Mouse (Mus musculus): Measurements from ENCODE around the gene Rps21.
A peak's percentile ranks its signal among the peaks of the same experiment; 100 is the strongest.

Gene Rps21

GRCm38 (mm10) chr2:180257001-180257521 is at the start of gene Rps21:
Gene Rps21, plus strand, starts transcription at chr2:180257377.
- peak; percentile 99 for DNase-seq (ENCODE audit: inconsistent age in 2 of 2, low spot score in 1 of 2)

- DNase-seq (ENCODE audit: inconsistent age in 2 of 2, low spot score in 1 of 2) = peak; percentile 71 to 88
Observed at GRCm38 (mm10) chr2:180207840-180208239, 49.3 kb upstream of the Rps21 start.

DNA sequence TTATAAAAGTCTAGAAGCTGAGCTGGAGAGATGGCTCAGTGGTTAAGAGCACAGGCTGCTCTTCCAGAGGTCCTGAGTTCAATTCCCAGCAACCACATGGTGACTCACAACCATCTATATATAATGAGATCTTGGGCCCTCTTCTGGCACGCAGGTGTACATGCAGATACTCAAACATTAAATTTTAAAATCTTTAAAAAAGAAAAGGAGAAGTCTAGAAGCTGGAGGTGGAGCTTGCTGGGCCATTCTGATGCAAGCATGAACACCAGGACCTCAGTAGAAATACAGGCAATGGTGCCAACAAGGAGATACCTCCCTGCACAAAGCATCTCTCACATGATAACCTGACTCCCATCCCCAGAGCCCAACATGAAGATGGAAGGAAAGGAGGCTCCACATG is 48.2 kb upstream of the Rps21 start:
- DNase-seq (ENCODE audit: inconsistent age in 2 of 2, low spot score in 1 of 2) = no peak

DNA sequence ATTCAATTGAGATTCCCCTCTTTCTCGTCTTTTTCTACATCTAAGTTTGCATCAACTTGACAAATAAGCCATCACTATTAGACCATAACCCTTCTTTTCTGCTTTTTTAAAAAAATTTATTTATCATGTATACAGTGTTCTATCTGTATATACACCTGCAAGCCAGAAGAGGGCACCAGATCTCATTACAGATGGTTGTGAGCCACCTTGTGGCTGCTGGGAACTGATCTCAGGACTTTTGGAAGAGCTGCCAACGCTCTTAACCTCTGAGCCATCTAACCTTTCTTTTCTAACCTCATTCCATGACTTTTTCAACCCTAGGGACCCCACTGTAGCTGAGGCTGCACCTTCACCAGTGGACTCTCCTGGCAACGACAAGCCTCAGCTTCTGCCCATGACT is 44.9 kb upstream of the Rps21 start:
- DNase-seq (ENCODE audit: inconsistent age in 2 of 2, low spot score in 1 of 2) = no peak

DNA sequence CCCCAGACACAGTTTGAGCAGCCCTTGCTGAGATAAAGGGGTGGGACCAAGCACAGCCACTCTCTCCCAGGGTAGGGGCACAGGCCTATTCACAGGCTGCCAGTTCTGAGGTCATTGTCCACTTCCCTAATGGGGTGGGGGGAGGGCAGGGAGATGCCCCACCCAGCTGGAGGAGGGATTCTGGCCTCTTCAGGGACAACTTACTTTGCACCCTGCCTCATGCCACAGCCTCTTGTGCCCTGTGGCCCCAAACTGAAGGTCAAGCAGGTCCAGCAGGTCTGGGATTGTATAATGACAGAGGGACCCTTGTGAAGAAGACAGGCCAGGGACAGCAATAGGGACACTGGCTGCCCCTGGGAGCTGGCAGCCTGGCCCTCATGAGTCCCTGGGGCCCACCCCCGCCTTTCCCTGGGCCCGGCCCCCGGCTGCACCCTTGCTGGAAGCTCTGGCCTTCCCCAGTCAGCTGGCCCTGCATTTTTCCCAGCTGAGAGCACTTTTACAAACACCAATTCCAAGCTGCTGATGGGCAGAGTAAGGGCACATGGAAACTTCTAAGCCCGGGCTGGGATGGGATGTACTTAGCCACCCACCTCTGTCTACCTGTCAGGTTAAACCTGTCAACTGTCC is 42.7 kb upstream of the Rps21 start:
- peak in 1 of 2 experiments; percentile 76 for DNase-seq (ENCODE audit: inconsistent age in 2 of 2, low spot score in 1 of 2)

GRCm38 (mm10) chr2:180215011-180215461 is 42.1 kb upstream of the Rps21 start:
- peak; percentile 74 to 85 for DNase-seq (ENCODE audit: inconsistent age in 2 of 2, low spot score in 1 of 2)

DNA sequence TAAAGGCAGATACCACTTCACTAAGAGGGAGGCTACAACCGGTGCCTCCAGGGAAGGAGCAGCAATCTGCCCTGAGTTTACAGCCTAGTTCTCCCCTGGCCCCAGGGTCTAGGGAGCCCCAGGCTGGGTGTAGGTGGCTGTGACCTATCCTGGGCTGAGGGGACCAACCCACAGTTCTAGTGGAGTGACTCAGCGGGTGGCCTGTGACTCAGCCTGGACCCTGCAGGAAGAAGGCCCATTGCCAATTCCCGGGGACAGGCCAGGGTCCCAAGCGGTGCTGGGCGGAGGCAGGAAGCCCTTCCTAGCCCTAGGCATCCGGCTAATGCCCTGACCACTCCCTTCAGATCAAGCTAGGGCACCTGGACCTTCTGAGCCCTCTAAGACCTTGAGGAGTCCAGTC is 41.2 kb upstream of the Rps21 start:
- peak; percentile 91 to 93 for DNase-seq (ENCODE audit: inconsistent age in 2 of 2, low spot score in 1 of 2)

DNA sequence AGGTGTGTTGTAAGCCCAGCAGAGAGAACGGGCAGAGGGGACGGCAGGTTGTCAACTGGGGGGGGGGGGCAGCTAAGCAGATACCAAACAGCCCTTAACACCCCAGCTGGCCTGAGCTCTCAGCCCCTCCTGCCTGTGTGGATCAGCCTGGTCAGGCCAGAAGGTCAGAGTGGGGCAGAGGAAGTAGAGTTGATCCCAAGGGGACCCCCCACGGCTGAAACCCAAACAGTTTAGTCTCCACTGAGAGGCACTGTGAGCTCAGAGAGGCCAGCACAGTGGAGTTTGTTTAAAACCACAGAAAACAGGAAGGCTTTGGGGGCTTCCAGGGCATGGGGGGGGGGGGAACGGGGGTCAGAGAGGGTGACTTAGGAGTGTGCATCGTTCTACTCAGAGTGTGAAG is 40.3 kb upstream of the Rps21 start:
- no peak for DNase-seq (ENCODE audit: inconsistent age in 2 of 2, low spot score in 1 of 2)

DNA sequence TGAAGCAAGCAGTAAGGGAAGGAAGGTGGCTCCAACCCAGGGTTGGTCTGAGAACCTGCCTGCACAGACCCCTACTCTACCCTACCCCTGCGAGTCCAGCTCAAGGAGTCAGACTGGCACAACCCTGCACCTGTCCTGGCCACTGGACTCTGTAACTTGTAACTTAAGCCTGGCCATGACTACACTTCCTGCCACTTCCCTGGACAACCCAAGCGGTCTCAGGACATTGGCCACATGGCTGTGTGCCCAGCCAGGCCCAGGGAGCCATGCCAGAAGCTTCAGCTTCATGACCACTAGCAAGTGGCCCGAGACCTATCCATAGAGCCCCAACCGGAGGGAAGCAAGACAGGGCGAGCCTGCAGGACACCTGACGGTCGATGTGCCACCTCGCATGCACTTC is 39.6 kb upstream of the Rps21 start:
- peak; percentile 81 to 91 for DNase-seq (ENCODE audit: inconsistent age in 2 of 2, low spot score in 1 of 2)

DNA sequence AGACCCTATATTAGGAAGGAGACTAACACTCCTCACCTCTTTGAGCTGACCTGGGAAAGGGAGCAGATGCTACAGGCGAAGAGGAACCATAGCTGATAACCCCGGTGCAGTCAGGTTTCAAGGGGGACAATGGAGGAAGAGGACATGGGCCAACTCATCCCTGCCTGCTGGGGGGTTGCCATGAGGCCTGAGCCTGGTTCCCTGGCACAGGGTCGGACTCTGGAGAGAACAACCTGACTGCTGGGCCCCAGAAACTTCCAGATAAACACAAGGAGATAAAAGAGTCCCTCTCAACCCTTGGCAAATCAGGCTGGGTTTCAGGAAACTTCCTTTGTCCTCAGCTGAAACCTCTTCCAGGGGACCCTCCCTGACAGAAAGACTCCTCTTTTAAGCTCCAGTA is 38.9 kb upstream of the Rps21 start:
- DNase-seq (ENCODE audit: inconsistent age in 2 of 2, low spot score in 1 of 2) = peak in 1 of 2 experiments; percentile 61

GRCm38 (mm10) chr2:180218677-180219076 is 38.5 kb upstream of the Rps21 start:
- no peak for DNase-seq (ENCODE audit: inconsistent age in 2 of 2, low spot score in 1 of 2)

- DNase-seq (ENCODE audit: inconsistent age in 2 of 2, low spot score in 1 of 2) = no peak
Observed at GRCm38 (mm10) chr2:180219145-180219943, 37.8 kb upstream of the Rps21 start.

- no peak for DNase-seq (ENCODE audit: inconsistent age in 2 of 2, low spot score in 1 of 2)
Observed at GRCm38 (mm10) chr2:180220165-180220564, 37.0 kb upstream of the Rps21 start.

GRCm38 (mm10) chr2:180221051-180221450 is 36.1 kb upstream of the Rps21 start:
- DNase-seq (ENCODE audit: inconsistent age in 2 of 2, low spot score in 1 of 2) = no peak

- no peak for DNase-seq (ENCODE audit: inconsistent age in 2 of 2, low spot score in 1 of 2)
Observed at GRCm38 (mm10) chr2:180222250-180222649, 34.9 kb upstream of the Rps21 start.

DNA sequence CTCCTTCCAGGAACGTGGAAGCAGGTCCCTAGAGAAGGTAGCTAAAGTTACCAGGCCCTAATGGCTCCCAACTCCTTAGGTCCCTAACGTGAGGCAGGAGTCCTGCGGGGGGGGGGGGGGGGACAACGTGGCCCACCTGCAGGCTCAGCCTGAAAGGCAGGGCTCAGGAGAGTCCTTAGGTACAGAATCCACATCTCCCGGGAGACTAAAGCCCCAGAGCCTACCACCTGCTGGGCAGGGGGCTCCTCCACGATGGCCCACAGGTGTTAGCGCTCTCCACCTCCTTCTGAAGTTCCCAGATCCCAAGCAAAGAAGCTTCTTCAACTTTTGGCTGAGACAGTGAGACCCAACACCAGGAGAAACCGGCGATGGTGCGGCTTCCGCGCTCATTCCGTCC is 32.5 kb upstream of the Rps21 start:
- no peak for DNase-seq (ENCODE audit: inconsistent age in 2 of 2, low spot score in 1 of 2)

GRCm38 (mm10) chr2:180225044-180225761 is 32.0 kb upstream of the Rps21 start:
- DNase-seq (ENCODE audit: inconsistent age in 2 of 2, low spot score in 1 of 2) = peak; percentile 70 to 77

GRCm38 (mm10) chr2:180225762-180226378 is 31.3 kb upstream of the Rps21 start, which contains the start of gene Lama5:
Gene Lama5, minus strand, starts transcription at chr2:180225859.
- DNase-seq (ENCODE audit: inconsistent age in 2 of 2, low spot score in 1 of 2) = peak; percentile 87 to 92

DNA sequence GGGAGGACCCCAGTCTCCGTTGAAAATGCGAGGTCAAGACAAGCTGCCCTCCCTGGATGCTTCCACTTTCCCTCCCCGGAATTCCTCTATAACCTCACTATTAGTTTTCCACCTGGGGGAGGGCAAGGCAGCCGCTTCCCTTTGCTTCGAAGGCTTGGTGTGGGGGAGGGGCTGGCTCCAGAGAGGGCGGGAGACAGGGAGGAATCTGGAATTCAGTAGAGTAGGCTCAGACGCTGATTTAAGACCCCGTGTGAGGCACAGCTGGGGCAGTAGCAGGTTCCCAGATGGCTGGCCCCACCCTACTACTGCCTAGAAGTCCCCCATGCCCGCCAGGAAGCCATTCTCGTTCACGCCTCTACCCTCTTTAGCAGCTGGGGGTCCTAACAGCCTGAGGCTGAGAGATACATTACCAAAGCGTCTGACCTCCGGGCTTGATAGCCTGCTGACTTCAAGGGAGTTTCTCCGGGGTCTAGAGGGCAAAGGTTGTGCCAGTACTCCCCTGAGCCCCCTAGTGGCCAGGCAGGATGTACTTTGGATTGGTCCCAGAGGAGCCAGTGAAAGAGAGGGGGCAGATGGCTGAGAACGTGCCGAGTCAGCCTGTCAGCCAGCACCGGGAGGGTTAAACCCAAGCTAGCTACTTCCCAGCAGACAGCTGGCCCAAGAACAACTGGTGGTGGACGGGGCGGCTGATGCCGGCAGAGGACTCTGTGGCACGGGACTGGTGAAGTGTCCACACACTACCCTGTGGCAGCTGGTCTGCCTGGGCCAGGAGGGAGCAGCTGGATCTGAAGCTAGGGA is 29.7 kb upstream of the Rps21 start:
- DNase-seq (ENCODE audit: inconsistent age in 2 of 2, low spot score in 1 of 2) = peak; percentile 77 to 91

GRCm38 (mm10) chr2:180228060-180228458 is 29.1 kb upstream of the Rps21 start:
- no peak for DNase-seq (ENCODE audit: inconsistent age in 2 of 2, low spot score in 1 of 2)

Data from adrenal gland, adult (tissue).